Mouse (Mus musculus) retina, embryonic 14.5 days (tissue): ENCODE data around the gene Spout1.
"Not testable (repeated sequence)": the region's sequence is repeated elsewhere in the genome, so short reads cannot be mapped to it uniquely, and the experiment has no call there.

Source experiments
- DNase-seq: peaks from one replicate; pipeline ENCODE4 v3.0.0-alpha.2; 2015; ENCODE audit warnings: low spot score

The Spout1 gene

DNA sequence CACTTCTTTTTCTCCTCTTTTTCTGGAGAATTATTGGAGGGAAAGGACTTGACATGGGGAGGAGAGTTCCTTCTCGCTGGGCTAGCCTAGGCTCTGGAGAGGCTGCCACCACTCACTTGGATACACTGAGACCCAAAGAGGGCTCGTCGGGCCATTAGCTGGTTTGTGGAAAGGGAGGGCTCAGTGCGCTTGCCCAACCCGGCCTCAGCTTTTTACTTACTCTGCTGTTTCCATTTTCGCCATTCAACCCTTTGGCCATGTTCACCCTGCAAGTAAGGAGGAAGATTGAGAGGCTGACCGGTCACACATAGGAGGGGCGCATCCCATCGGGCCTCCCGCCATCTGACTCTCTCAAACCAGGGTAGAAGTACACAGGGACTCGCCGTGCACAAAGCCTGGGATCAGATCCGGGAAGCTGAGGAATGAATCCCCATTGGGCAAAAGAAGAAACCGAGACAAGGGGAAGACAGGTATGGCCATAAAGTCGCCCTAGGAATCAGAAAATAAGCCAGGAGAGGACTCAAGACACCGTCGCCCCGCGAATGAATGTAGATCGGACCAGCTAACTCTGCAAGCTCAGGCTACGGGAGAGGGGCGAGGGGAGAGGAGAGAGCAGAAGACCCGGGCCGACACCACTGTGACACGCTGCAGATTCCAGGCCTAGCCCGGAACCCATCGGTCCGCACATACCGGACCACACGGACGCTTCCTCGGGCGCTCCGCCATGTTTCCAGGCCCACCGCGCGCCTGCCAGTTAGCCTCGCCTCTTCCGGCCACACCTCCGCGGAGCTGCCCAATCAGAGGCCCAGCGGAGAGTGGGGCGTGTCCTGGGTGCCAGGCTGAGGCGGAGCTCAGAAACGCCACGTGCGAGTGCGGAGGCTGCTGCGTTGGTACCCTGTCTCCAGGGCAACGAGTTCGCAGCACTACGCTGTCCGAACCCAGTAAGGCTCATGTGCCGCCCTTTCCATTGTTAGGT is at the start of gene Spout1:
Gene Spout1 (minus strand): TSS at position 760 of the 976 bp plus-strand sequence.
- DNase-seq: peak; percentile 97

DNA sequence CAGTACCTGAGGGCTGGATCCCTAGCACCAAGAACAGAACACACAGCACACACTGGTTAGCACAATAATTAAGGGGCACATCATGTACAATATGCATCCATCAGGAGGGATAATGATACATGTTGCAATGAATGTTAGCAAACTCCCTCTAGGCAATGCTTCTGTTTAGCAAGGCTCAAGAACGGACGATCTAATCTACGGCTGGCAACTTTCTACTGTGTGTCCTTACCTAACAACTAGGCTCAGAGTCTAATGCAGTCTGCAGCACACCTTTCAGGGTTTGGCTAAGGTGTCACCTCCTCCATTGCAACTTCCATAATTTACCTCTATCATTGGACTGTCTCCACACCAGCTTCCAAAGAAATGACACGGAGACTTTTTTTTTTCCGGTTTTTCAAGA is 38.0 kb upstream of the Spout1 start:
- DNase-seq: no peak

DNA sequence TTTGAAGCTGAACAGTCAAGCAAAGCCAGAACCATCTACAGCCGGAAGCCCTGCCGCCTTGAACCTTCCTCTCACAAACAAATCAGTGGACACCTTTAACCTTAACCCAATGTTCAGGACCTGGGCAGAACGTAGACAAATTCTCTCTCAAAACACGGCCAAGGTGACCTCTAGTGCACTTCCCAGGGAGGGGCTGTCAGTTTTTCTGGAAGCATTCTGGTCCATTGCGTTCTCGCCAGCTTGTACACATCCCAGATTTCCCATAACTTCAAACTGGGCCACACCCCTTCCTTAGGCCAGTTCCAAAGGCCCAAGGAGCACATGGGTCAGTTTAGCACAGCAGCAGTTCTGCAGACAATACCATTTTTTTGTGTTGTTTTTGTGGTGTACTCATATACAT is 37.2 kb upstream of the Spout1 start:
- DNase-seq: no peak

DNA sequence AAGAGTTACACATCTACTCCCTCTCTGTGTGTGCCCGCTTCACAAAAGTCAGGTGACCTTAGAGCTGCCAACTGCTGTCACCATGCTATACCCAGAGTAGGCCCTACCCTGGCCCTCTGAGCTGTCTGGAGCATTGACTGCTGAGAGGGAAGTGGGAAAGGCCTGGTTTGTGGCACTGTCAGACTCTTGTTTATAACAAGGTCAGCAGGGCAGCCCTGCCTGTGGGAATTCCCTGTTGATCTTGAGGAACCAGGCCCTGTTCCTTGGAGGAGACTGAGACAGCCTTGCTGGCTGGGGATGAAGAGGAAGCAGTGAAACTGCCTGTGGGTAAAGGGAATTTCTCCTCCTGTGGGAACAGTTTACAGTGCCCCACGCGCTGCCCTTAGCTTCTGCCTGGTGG is 36.5 kb upstream of the Spout1 start:
- no peak for DNase-seq

DNA sequence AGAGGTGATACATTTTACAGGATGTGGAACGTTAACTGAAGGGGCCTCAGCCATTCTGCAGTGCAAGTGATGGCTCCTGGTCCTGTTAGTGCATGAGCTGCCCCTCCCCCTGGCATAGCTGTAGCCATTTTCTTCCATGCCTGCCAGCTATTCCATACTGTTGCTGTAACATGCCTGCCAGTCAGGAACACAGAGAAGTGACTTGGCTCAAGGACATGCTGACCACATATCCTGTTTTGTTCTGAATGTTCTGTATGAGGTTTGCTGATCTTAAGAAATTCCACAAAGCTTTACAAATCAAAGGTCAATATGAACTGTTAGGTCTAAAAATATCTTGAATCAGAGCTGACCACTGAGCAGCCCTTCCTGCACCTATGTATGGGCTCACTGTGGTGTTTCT is 34.7 kb upstream of the Spout1 start:
- DNase-seq: no peak

DNA sequence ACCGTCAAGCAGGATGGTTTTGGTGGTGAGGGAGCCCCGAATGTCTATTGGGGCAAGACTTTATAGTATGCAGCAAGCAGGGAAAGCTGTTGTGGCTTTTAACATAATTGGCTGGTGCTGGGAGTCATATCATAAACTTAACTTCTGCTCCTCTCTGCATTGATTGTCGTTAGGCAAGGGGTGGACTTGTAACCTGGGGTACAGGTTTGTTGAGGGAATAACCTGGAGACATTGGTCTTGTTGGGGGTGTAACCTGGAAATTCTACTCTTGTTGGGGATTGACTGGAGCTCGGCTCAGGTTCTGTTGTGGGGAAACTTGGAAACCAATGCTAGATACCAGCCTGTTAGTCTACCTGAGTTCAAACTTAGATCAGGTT is 33.9 kb upstream of the Spout1 start:
- DNase-seq: no peak

DNA sequence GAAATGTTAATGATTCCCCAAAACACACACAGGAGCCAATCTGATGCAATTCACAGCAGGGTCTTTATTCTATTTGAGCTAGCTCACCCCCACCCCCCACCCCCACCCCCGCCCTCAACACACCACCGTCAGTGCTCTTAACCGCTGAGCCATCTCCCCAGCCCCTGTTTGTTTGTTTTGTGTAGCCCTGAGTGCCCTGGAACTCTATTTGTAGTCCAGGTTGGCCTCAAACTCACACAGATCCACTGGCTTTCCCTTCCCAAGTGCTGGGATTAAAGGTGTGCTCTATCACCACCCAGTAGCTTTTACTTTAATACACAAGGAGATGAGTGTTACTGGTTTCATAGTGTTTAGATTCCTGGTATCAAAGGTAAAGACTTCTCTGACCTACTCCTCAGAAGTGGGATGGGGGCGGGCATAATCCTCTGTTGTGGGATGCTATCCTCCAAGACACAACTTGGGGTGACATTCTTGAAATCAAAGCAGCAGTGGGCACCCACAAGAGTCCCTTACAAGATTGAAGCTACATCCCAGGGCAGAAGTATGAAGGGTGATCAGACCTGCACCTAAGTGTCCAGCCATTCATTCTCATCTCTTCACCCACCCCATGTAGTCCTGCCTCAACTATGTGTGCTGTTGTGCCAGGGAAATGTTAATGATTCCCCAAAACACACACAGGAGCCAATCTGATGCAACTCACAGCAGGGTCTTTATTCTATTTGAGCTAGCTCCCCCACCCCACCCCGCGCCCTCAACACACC is 33.3 kb upstream of the Spout1 start:
- DNase-seq: no peak

DNA sequence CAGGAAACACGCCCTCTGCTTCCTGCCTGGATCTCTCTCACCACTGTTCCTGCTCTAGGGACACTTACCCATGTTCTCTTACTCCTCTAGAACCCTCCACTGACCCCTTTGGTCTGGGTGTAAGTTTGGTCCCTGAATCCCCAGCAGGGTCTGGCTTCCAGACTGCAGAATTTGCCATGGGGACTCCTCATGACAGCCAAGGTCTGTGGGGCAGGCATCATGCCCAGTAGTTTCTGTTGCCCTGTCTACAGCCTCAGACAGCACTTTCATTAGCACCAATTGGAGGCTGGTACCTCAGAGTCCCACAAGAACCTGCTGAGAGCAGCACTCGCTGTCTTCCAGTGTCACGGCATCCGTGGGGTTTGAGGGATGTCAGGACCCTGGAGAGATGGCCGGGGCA is 29.6 kb upstream of the Spout1 start:
- DNase-seq: no peak

DNA sequence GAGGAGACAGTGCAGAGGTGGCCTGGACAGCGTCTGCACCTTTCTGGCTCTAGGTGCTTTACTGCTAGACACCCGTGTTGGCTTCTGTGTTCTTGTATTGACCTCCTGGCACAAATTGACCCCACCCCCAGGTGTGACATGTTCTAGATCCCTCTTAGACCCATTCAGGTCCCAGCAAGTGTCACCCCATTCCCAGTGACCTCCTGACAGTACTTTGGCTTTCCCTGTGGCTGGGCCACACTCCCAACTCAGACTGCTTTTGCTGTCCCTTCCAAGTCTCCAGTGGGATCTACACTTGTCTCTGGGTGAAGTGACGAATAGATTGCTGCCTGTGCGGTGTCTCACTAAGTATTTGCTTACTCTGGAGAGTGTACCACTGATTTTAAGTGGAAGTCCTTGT is 29.1 kb upstream of the Spout1 start:
- DNase-seq: no peak

DNA sequence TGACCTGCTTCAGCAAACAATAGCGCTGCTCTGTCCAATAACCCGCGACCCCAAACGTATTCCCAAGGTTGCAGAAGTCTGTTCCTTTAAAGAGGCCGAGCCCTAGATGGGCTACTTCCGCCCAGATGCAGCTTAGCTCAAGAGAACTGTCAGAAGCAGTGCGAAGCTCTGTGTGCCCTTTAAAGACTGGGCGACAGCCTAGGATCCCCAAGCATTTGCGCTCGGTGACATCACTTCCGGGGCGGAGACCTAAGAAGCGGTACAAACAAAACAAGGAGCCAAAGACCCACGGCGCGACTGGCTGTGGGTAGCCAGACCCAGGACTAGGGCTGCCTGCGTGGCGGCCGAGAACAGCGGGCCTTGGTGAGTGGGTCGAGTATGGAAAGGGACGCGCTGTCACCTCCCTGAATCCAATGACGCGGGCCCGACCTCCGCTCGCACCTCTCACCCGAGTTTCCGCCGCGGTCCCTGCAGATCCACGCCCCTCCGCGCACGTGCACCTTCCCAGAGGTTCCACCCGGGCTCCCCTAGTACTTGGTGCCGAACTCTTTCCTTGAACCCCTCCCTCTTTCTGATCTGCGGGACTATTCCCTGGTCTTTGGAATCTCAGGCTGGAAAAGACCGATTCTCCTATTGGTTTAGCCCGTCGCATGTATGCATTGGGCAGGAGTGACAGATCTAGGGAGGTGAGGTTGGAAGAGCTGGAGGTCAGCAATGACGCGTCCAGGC is 27.5 kb upstream of the Spout1 start, which contains the start of gene Kyat1:
Gene Kyat1 (minus strand): TSS at position 219 of the 729 bp plus-strand sequence.
- DNase-seq: peak; percentile 98

DNA sequence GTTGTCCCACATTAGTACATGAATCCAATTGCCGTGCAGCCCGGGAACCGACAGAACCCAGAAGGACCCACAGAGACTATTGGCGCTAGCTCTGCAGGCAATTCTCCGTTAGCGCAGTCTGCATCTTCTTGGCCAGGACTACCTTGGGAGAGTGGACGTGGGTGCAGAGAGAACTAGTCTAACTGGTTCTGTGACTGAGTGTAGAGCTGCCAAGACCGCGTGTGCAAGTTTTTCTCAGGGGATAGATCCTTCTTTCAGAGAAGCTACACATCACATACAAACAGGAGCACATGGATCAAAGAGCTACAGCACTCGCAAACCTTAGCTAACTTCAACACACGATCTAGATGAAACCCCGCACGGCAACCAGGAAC is 27.0 kb upstream of the Spout1 start:
- no peak for DNase-seq

DNA sequence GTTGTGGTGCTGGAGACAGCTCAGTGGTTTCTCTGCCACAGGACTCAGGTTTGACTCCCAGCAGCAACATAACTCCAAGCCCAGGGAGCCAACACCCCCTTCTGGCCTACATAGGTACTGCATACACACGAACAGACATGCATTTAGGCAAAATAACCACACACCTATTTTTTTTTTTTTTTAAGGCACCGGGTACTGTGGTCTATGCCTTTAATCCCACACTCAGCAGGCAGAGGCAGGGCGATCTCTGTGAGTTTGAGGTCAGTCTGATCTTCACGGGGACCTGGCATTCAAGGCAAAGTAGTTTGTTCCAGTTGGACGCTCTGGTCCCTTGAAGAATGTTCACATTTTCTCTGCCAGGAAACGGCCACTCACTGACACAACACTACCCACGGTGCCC is 25.2 kb upstream of the Spout1 start:
- DNase-seq: peak; percentile 47

DNA sequence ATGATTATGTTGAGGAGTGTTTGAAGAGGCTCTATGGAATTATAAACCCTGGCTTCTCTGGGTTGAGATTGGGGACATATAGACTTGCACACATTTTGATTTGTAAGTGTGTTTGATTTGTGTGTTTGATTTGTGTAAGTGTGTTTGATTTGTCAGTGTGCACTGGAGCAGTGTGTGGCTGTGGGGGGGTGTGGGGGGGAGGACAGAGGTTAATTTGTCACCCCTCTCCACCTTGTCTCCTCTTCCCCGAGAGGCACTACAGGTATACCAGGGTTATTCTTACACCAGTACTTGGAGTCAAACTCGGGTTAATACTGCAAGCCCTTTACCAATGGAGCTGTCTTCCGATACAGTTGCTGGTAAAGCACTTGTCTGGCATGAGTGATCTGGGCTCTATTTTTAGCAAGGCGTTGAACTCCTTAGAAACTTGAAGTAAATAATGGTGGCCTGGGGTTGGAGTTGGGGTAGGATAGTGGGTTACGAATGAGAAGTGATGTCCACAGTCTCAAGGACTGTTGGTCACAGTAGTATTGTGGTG is 22.2 kb upstream of the Spout1 start:
- no peak for DNase-seq

DNA sequence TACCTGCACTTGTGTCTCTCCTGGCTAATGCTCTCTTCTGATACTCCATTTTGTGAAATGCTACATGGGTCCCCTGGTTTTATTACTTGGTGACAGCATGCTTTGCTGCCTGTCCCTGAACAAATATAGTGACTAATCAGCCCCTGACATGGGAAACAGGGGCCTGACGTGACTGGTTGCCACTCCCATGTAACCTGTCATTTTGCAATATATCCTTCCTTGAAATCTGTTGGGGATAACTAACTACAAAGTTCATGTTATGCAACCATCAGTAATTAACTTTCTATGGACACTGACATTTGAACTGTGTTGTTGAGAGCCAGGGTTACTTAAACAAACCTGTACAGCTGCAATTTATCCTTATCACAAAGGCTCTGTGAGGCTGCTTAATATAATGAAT is 21.7 kb upstream of the Spout1 start:
- DNase-seq: no peak

DNA sequence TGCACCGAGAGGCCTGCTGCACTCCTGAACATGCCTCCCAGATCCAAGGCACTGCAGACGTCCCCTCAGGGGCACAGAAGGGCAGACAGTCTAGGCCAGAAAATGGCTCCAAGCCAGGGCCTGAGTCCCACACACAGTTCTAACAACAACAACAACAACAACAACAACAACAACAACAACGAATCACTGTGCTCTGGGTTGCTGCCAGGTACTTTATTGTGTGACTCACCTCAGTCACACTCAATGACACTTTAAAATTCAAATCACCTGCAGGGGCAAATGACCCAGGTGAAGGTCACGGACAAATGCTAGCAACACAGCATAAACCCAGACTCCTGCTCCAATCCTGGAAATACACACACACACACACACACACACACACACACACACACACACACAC is 19.8 kb upstream of the Spout1 start:
- no peak for DNase-seq

DNA sequence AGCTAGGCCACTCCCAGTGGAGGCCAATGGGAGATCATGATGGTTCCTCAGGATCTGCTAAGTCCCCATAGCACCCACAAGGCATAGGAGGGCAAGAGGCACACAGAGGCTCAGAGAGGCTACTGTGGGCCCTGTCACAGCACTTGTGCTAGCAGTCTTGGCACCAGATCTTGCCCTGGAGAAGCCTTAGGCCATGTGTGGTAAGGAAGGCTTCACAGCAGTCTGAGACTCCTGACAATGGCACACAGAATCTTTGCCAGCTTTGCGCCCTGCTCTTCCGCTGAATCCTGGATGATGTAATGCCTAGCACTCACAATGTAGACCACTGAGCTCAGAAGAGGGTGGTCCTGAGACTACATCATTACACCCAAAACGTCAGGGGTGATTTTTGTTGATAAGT is 16.4 kb upstream of the Spout1 start:
- DNase-seq: no peak

DNA sequence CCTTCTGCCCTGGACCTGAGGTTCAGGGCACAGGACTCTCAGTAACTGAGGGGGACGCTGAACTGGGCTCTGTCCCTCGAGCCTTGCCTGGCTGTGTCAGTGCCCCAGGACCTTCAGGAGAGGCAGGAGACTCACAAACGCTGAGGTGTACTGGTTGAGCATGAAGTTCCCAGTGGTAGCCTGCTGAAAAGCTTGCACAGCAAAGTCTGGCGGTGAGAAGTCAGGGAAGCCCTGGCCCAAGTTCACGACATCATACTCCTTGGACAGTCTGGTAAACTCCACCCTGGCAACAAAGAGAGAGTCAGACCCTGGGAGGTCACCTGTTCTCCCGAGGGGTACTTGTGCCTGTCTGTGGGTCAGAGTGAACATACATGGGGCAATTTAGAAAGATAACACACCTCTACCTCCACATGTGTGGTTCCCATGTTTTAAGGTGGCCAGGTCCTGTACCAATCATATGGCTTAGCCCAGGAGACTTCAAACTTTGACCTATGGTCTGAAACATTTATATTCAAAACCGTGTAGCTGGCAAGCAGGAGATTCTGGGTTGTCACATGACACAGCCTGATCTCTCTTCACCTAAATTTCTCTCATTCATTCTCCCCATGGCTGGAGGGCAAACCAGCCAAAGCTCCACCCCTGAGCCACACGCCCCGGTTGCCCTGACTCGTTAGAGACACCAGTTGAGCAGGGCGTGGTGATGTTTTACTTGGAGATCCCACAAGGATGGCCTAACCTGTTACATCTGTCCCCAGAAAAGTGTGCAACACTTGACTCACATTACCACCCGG is 13.7 kb upstream of the Spout1 start:
- DNase-seq: no peak

DNA sequence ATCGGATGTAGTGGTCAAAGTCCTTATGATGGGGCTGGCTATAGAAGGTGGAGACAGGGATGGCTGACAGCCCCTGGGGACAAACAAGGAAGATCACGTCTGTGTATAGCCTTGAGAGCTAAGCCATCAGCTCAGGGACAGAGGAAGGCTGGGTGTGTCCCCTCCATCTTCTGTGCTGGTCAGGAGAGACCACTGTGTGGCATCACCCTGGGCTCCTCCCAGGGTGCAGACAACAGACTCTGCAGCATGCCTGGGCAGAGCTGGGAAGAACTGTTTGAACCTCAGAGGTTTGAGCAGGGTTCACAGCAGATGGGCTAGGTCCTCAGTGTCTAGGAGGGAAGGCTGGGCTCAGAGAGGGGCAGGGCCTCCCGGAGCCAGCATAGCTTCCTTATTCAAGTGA is 7.4 kb upstream of the Spout1 start:
- DNase-seq: no peak

DNA sequence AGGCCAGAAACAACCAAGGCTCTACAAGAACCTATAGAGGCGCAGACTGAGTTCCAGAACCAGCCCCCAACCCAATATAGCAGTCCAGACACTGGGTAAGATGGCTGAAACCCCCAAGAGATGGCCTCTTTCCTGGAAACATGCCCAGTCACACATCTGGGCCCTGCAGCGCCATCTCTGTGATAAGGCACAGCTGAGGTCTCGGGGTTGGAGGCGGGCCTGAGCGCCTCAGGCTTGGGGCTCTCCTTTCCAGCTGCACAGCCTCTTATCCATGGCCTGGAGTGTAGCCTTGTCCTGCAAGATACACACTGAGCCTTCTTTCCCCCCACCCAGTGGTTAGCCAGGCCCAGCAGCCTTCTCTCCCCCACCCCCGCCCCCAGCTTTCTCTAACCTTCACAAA is 7.0 kb upstream of the Spout1 start:
- no peak for DNase-seq

DNA sequence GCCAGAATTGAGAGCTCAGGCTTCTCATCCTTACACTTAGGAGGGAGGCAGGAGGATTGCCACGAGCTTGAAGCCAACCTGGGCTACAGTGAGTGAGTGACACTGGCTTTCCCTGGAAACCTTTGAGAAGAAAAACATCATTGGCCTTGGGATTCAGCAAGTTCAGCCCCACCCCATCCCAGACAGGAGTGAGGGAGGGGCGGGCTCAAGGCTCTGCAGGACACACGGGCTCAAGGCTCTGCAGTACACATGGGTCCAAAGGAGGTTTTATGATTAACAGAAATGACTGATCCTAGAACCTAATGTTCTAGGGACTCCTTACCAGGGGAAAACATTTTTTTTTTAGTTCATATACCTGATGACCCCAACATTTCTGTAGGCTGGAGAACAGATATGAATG is 5.5 kb upstream of the Spout1 start:
- DNase-seq: no peak

DNA sequence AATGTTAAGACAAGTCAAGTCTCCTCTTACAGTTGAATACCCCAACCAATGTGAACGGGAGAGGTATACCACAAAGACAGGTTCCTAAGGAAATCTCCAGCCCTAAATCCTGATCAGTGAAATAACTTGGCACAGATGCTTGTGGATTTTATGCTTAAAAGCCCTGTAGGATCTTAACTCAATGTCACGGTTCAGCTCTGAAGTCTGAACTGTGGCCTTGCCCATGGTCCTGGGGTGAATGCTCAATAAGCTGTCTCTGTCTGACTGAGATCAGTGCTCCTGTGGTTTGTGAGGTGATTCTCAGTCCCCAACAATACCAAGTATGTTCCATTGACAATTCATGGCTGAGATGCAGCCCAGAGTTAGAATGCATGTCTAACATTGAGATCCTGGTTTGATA is 4.2 kb upstream of the Spout1 start:
- no peak for DNase-seq

DNA sequence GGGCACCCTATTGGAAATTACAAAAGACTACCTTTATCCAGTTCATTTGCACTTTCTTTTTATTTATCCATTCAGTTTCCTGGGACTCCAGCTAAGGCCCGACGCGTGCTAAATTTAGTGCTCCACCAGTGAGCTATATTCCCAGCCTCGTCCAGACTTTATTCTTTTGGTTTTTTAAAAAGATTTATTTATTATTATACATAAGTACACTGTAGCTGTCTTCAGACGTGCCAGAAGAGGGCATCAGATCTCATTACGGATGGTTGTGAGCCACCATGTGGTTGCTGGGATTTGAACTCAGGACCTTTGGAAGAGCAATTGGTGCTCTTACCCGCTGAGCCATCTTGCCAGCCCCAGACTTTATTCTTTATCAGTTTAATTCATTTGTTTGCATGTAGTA is 452 bp upstream of the Spout1 start:
- not testable (repeated sequence) for DNase-seq
